Mouse (Mus musculus) frontal cortex, postnatal 10 days (tissue): ENCODE results near the gene Kctd3.
"Not testable (repeated sequence)": the region's sequence is repeated elsewhere in the genome, so short reads cannot be mapped to it uniquely, and the experiment has no call there.

Source experiments
- DNase-seq, 2 experiments: peaks; one replicate each; pipeline ENCODE4 v3.0.0; 2022; ENCODE audit warnings: low spot score in 2 of 2, mixed read lengths in 1 of 2

Kctd3 gene

GRCm38 (mm10) chr1:189007239-189007979 lies at the start of gene Kctd3:
Kctd3 (minus strand) TSS chr1:189007841.
- DNase-seq = peak; percentile 89 to 95

- no peak for DNase-seq
Measured at GRCm38 (mm10) chr1:189057425-189057824, 49.8 kb upstream of the Kctd3 start.

GRCm38 (mm10) chr1:189055933-189056332 lies 48.3 kb upstream of the Kctd3 start:
- DNase-seq = no peak

GRCm38 (mm10) chr1:189054941-189055551 lies 47.4 kb upstream of the Kctd3 start:
- DNase-seq = no peak

GRCm38 (mm10) chr1:189054191-189054590 lies 46.5 kb upstream of the Kctd3 start:
- no peak for DNase-seq

- no peak for DNase-seq
Measured at GRCm38 (mm10) chr1:189052189-189052588, 44.5 kb upstream of the Kctd3 start.

GRCm38 (mm10) chr1:189050122-189050521 lies 42.5 kb upstream of the Kctd3 start:
- no peak for DNase-seq

- DNase-seq = no peak
Measured at GRCm38 (mm10) chr1:189048331-189048730, 40.7 kb upstream of the Kctd3 start.

GRCm38 (mm10) chr1:189047918-189048317 lies 40.3 kb upstream of the Kctd3 start:
- DNase-seq = no peak

GRCm38 (mm10) chr1:189046831-189047230 lies 39.2 kb upstream of the Kctd3 start:
- no peak for DNase-seq

- no peak for DNase-seq
Measured at GRCm38 (mm10) chr1:189046301-189046700, 38.7 kb upstream of the Kctd3 start.

GRCm38 (mm10) chr1:189041261-189041660 lies 33.6 kb upstream of the Kctd3 start:
- no peak for DNase-seq

GRCm38 (mm10) chr1:189039348-189039747 lies 31.7 kb upstream of the Kctd3 start:
- DNase-seq = peak; percentile 24 to 53

- DNase-seq = not testable (repeated sequence)
Measured at GRCm38 (mm10) chr1:189032817-189033216, 25.2 kb upstream of the Kctd3 start.

GRCm38 (mm10) chr1:189030975-189031374 lies 23.3 kb upstream of the Kctd3 start:
- DNase-seq = no peak

- DNase-seq = no peak
Measured at GRCm38 (mm10) chr1:189028267-189028666, 20.6 kb upstream of the Kctd3 start.

- peak in 1 of 2 experiments; percentile 33 for DNase-seq
Measured at GRCm38 (mm10) chr1:189026885-189027284, 19.2 kb upstream of the Kctd3 start.

GRCm38 (mm10) chr1:189023701-189024080 lies 16.1 kb upstream of the Kctd3 start:
- DNase-seq = no peak

GRCm38 (mm10) chr1:189022925-189023700 lies 15.5 kb upstream of the Kctd3 start:
- no peak for DNase-seq

- DNase-seq = no peak
Measured at GRCm38 (mm10) chr1:189015372-189015771, 7.7 kb upstream of the Kctd3 start.

- DNase-seq = no peak
Measured at GRCm38 (mm10) chr1:189013587-189013921, 5.9 kb upstream of the Kctd3 start.

- no peak for DNase-seq
Measured at GRCm38 (mm10) chr1:189012846-189013586, 5.4 kb upstream of the Kctd3 start.
